Mouse (Mus musculus) ES-Bruce4 (cell line): ENCODE data around the gene Tmem245.

Source experiments
- CTCF ChIP-seq: IDR thresholded peaks from one replicate; pipeline ENCODE4 v1.8.1; 2011; ENCODE audit warnings: low read depth, low read length
- EP300 ChIP-seq: IDR thresholded peaks from 2 replicates; pipeline ENCODE4 v1.6.1; 2011; ENCODE audit warnings: low read depth, low read length; ENCODE audit not compliant: insufficient read depth
- POLR2A ChIP-seq: IDR thresholded peaks from one replicate; pipeline ENCODE4 v1.8.1; 2011; ENCODE audit warnings: low read length; ENCODE audit not compliant: insufficient read depth

DNA sequence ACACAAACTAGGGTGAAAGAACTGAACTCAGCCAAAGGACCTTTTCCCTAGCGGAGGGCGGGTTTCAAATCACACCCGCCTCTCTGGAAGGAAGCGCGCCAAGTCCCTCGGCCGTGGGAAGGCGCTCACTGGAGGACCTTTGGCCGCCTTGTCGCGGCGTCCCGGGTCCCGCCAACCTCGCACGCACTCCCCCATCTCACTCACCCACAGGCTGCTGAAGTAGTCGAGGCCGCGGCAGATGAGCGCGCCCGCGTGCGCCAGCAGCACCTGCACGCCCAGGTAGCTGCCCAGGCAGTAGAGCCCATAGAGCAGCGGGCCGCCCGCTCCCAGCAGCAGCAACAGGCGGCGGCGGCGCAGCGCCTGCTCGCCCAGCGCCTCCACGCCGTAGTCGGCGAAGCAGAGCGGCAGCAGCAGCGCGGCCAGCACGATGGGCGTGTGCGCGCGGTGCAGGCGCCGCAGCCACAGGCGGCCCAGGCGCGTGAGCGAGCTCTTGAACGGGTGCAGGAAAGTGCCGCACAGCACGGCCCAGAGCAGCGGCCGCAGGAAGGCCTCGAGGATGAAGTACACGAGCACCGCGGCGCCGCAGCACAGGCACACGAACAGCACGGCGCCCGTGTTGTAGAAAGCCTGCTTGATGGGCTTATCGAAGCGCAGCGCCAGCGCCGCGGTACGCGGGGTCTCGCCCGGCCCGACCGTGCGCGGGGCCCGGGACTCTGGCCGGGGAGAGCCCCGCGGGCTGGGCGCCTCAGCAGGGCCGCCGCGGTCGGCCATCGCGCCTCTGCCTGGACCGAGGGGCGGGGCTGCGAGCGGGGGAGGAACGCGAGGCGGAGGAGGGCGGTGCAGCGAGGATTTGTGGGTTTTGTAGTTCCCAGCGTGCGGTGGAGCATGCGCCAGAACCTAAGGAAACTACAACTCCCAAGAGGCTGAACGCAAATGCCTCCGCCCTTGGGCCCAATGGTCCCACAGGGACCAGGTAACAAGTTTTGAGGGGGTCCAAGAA is at the start of gene Tmem245:
- TF ChIP-seq CTCF = no peak
- TF ChIP-seq POLR2A = no peak
- no peak for TF ChIP-seq EP300
